Mouse (Mus musculus): ENCODE results near the gene Cd2.

DNA sequence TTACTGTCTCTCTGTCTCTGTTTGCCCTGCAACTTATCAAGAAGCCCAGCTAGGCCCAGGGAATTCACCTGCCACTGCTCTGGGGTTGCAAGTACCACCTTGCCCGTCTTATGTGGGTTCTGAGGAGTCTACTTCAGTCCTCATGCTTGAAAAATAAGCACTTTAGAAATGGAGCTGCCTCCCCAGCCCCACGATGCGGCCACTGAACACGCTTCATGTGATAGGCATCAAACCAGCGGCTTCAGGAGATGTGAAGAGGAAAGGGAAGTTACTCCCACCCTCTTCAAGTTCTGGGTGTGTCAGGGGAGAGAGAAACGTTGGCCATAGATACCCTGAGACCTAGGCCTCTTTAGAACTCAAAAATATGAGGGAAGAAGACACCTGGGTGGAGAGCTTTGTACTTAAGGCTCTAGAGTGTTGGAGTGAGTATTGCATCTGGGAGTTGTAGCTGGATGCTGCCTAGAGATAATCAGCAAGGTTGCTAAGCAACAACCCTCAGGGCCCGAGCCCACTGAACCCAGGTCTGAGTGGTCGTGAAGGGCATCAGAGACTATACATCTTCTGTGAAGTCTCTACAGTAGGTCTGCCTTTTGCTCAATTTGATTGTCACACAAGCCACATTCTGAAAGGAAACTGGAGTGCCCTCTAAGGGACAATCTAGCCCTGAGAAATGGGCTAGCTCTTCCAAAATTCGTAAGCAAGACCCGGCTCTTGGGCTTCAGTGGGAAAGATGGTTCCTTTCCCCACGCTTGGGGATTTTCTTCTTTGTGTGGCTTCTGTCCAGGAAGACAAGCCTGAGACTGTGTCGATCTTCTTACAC is 11.0 kb downstream of the Cd2 start:
- TF ChIP-seq CTCF (IDR thresholded peaks at IDR 0.05; ENCODE audit: borderline replicate concordance, insufficient read depth, low read length) = no peak
- TF ChIP-seq POLR2A (IDR thresholded peaks at IDR 0.05; ENCODE audit: low read depth, low read length) = no peak

All from embryonic fibroblast, embryonic 13.5 days (primary cell).